Mouse (Mus musculus): ENCODE data around the gene Eras.
"Not testable (repeated sequence)": the region's sequence is repeated elsewhere in the genome, so short reads cannot be mapped to it uniquely, and the experiment has no call there.

The Eras gene

DNA sequence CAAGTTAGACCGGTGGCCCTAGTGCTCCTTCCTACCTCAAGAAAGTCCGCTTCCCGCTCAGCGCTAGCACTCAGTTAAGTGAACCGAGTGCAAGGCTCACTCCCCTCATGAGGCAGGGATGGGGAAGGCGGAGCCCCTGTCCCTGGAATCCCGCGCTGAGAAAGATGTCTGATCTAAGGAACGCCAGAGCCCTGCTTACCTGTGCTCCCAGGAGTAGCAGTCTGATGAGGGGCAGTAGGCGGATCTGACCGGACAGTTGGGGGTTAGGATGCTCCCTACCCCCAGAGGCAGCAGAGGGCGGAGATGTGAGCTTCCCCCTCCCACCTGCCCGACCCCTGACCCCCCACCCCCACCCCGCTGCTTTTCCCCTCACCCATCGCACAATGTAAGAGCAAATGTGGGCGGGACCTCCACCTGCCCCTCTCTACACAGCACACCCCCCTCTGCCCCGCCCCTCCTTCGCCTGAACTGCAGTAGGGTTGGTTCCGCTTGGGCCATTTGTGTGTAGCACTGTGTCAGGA is at the start of gene Eras:
TSS of gene Eras (minus strand) at position 338 of the 521 bp plus-strand sequence.
- DNase-seq (ENCODE audit: low spot score in 2 of 2): no peak

DNA sequence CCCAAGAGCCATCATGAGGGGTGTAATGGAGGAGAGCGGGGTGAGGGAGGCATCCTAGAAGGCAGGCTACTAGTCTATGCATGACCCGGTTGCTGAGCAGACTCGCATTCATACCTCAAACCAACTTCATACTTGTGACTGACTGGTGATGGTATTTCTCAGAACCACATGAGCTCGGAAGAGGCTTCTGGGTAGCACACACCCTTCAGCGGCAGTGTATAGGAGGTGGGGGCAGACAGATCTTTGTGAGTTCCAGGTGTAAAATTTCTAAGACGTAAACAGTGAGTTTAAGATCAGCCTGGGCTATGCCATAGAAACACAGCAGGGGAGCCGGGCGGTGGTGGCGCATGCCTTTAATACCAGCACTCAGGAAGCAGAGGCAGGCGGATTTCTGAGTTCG is 49.5 kb upstream of the Eras start, which contains the start of gene Gata1:
TSS of gene Gata1 (minus strand) at position 180 of the 400 bp plus-strand sequence.
- no peak for DNase-seq (ENCODE audit: low spot score in 2 of 2)

DNA sequence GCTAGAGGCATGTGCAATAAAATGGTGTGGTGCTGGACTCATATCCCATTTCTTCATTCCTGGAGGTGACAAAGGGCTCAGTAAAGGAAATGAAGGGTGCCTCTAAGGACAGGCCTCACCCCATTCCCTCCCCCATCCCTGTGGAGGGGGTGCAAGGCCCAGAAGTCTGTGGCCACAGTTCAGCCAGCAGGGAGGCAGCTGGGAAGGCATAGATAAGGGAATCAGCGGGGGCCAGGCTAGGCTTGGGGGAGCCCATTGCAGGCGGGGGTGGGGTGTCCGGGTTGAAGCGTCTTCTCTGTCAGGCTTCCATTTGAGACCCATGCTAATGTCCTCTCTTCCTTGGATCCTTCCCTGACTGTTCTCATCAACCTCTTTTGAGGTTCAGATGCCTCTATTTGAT is 42.9 kb upstream of the Eras start:
- DNase-seq (ENCODE audit: low spot score in 2 of 2): no peak

DNA sequence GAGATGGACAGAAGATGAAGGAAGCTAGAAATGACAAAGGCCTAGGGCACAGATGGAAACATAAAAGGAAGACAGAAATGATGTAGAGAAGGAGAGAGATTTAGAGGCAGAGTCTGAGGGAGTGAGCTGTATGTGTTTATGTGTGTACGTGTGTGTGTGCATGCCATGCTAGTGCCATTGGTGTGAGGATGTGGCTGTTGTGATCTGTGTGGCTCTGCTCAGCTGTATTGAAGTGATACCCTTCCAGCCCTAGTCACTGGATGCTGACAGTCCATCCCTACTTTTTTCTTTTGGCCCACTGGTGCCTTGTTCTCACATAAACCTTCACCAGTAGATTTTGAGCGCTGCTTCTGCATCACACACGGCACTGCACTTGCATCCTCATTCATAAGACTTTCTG is 40.5 kb upstream of the Eras start:
- DNase-seq (ENCODE audit: low spot score in 2 of 2): no peak

DNA sequence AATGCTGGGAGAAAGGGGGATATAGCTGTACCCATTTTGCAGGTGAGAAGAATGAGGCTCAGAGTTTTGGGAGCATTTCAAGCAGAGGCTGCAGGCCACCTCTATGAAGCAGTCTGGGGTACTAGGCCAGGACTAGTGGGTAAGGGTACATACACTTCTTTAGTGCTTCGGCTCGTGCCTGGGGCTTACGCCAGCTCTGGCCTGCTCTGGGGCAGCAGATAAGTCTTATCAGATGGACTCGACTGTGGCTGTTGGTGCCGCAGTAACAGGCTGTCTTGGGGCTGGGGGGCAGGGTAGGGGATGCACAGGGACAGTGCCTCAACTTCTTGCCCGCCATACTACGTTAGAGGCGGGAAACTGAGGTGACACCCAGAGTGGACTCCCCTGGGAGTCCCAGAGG is 39.8 kb upstream of the Eras start:
- no peak for DNase-seq (ENCODE audit: low spot score in 2 of 2)

DNA sequence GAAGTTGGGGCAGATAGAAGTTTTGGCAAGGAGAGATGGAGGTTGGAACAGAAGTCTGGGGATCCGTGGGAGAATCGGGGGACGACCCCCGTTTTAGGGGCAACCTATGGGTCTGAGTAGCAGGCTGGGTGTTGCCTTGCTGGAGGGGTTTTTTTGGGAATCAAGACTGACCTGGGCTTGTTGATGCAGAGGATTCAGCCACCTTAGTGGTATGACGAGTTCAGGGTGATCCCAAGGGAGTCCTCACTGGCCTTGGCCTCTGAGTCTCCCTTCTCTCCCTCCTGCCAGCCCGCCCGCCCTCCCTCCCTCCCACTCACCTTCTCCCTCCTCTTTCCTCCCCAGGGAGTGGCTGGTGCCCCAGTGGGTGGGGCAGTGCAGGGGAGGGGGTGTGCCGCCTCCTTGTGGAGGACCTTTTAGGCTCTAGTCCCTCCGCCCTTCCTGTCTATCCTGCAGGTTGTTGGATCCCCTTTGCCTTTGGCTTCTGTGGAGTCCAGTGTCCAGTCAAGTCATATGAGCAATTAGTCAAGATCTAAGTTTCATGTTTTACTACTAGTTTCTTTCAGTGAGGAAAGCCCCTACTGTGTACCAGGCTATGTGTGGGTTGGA is 39.3 kb upstream of the Eras start:
- DNase-seq (ENCODE audit: low spot score in 2 of 2): no peak

DNA sequence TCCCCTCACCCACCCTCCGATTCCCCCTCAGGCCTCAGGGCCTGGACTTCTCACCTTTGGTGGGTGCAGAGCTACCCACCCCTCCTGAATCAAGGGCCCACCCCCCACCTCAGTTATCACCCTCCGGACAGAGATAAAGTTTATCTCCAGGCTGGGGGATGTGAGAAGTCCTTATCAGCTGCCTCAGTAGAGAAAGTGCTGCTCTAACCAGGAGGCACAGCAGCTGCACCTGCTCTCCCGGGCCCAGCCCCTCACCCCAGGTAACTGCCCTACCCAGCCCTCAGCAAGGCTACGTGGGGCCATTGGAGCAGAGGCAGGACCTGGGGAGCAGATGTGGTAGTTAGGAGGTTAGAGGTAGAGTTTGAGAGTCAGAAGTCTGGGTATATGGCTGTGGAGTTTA is 37.8 kb upstream of the Eras start:
- DNase-seq (ENCODE audit: low spot score in 2 of 2): no peak

DNA sequence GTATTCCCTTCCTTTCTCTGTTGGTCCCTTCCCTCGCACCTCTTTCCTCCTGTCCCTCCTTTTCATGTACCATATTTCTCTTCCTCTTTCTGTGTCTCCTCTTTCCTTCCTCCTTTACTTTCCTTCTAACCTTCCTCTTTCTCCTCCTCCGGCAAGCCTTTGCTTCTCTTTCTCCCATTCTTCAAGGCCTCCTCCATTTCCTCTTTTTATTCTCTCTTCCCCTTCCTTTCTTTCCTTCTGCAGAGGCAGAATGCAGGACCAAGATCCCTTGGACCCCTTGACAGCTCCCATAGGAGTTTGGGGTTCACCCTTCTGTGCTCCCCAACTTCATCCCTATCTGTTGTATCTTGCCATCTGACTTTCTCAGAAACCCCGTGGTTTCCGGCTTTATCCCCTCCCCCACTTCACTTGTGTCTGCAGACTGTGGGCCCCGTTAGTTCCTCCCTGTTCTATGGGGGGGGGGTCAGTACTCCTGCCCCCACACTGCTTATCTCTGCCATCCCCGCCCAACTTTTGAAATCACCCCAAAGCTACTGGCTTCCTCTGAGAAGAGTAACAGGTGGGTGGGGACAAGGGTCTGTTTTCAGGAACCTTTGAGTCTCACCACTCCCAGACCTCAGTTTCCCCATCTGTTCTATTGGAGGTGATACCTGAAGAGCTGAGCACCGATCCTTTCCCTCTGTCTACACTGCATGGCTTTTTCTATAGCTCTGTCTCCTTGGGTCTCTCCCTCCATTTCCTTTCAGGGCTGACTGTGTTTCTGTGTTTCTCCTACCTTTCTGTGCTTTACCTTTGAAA is 35.6 kb upstream of the Eras start:
- no peak for DNase-seq (ENCODE audit: low spot score in 2 of 2)

DNA sequence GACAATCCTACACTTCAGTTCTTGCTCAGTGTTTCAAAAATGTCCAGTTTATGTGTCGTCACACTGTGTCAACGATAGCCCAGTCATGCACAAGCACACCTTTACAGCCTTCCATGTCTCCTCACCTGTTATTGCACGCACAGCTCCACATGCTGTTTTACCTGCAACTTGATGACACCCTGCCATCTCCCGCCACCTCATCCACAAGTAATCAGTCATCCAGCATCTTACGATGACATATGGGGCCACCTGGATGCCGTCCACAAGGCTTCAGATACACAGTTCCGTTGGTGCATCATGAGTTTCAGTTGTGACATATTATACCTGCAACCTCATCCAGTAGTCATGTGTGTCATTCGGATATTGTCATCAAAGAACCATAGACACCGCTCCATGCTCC is 30.5 kb upstream of the Eras start:
- DNase-seq (ENCODE audit: low spot score in 2 of 2): no peak

DNA sequence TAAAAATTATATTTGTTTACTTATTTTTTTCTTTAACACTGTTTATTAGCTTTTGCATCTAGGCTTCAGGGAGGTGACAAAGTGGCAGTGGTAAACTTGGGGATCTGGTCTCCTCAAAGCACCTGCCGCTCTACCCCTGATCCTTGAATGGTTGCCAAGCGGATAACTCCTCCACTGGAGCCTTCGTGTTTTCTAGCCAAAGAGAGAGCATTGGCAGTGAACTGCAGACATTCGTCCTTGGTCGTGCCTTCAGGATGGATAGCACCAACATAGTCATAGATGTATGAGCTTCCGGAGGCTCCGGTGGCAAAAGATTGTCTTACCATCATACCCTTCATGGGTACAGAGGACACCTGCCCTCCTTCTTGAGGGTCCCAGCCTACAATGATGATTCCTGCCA is 21.7 kb upstream of the Eras start:
- no peak for DNase-seq (ENCODE audit: low spot score in 2 of 2)

DNA sequence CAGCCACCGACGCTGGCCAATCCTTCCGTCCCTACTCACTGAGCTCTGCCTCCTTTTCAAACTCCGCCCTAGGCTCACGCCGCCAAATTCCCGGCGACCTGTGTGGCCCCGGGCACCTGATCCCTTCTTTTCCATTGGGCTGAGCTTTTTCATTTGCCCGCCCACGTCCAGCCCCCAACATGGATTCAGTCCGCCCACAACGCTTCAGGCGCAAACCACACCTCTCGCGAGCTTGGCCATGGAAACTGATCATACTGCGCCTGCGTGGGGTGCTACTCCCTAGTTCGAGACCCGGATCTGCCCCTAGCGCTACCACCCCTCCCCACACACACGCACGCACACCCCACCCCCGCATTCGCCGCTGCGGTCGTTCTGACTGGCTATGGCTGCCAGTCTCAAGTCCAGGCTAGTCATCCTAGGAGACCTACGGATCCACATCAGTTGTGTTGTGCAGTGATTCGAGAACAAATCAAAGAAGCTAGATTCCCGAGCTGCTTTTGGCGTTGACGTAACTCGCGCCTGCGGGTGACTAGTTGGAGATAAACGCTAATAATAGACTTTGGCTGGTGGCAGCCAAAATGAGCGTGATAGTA is 19.6 kb upstream of the Eras start:
- peak; percentile 81 to 89 for DNase-seq (ENCODE audit: low spot score in 2 of 2)

DNA sequence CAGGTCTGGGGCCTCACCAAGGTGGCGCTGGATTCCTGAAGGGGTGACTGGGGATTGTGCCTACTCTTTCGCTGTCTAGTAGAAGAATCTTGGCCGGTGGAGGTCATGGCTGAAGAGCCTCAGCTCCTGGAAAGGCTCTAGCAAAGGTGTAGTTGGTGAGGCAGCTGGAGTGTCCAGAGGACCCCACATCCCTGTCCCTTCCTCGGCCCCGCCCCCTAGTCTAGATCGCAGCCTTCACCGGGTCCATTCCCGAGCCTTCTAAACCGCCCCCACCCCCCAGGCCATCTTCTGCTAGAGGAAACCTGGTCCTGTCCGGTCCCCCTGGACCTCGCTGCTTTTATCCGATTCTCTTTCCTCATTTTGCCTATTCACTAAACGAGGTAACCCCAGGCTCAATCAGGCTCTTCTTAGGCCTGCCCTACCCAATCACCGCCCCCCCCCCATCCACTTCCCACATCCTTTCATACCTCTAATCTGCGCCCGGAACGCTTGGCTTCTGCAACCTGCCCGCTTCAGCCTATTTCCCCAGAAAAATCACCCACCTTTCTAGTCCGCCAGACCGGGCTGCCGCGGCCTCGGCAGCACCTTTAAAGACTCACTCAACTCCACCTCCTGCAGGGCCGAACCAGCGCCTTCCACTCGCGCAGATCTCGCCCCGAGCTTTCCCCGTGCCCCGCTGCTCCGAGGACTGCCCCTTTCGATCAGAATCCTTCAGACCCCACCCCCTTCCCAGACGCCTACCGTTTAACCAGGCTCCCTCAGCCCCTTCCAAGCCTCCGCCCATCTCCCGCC is 18.9 kb upstream of the Eras start, which contains the start of gene Hdac6:
TSS of gene Hdac6 (minus strand) at position 782 of the 792 bp plus-strand sequence.
- DNase-seq (ENCODE audit: low spot score in 2 of 2): no peak

DNA sequence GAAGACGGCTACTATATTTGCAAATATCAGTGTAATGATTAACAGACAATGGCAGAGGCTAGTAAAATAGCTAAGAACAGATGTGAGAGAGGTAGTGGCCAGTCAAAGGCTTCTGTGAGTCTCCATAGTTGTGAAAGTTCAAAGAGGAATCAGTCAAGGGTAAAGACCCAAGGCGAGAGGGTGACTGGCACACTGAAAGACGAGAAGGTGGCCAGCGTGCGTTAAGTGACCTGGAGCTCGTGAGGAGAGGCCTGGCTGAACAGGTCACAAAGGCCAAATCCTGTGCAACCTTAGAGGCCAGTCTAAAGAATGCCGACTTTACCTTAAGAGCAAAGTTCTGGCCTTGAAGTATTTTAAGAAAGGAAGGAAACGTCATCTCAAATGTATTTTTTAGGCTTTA is 17.2 kb upstream of the Eras start:
- DNase-seq (ENCODE audit: low spot score in 2 of 2): no peak

DNA sequence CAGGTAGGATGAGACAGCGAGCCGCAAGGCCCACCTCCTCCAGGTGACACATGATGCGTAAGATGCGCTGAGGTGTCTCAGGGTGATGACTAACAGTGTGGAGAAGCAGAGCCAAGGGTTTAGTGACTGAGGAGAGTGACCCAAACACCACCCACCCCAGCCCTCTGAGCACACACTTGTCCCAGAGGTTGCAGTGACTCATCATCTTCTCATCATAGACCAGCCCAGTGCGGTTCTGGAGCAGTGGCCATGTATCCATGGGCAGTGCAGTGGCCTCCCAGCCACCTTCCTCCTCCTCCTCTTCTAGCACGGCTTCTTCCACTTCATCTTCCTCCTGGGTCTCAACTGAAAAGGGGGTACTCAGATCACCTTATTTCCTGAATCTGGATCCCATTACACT is 9.3 kb upstream of the Eras start:
- DNase-seq (ENCODE audit: low spot score in 2 of 2): no peak

DNA sequence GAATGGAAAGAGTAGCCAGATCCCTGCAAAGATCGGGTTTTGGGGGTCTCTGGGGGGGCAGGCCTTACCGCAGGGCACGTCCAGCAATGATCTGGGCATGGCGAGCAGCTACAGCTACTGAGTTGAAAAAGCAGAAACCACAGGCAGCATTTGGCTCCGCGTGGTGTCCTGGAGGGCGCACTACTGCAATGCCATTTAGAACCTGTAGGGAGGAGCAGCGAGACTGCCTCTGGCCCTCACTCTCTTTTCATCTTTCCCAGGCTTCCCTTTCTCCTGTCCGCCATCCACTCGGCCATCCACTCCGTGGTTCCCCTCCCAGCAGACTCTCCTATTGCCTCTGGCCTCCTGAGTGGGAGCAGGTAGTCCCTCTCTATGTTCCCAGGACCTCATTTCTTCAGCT is 8.5 kb upstream of the Eras start:
- DNase-seq (ENCODE audit: low spot score in 2 of 2): no peak

DNA sequence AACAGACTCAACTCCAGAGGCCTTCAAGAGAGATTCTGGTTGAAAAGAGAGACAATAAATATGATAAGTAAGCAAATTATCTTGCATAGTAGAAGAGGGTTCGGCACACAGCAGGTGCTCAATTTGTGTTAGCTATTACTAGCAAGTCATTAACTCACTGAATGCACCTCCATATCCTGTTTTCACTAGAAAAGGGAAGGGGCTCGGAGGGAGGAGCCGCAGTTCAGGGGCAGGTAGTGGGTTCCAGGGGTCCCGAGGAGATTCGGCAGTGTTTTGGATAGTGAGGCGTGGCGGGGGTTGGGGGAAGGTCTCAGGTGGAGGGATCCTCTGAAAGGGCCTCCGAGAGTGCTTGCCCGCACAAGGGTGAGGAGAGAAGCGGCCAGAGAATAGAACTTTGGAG is 1.3 kb downstream of the Eras start:
- DNase-seq (ENCODE audit: low spot score in 2 of 2): no peak

DNA sequence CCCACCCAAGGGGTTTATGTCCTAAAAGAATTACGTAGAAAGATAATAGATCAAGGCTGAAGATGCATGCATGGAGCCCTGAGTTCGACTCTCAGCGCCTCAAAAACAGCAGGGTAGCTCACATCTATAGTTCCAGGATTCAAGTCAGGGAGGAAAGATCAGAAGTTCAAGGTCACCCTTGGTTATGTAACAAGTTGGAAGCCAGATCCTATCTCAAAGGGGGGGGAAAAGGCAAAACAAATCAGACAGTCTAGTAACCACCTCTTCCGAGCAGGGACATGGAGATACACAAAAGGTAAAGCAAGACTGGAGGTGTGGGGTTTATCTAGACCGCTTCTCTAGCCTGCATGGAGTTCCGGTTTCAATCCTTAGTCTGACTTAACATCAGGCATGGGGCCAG is 2.1 kb downstream of the Eras start:
- DNase-seq (ENCODE audit: low spot score in 2 of 2): no peak

DNA sequence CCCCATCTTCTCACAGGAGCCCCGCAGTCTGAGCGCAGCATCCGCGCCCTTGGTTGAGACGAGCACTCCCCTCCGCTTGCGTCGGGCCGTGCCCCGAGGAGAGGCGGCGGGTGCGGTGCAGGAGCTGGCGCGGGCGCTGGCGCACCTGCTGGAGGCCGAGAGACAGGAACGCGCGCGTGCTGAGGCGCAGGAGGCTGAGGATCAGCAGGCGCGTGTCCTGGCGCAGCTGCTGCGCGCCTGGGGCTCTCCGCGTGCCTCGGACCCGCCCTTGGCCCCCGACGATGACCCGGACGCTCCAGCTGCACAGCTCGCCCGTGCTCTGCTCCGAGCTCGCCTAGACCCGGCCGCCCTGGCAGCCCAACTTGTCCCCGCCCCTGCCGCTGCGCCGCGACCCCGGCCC is 6.4 kb downstream of the Eras start:
- no peak for DNase-seq (ENCODE audit: low spot score in 2 of 2)

DNA sequence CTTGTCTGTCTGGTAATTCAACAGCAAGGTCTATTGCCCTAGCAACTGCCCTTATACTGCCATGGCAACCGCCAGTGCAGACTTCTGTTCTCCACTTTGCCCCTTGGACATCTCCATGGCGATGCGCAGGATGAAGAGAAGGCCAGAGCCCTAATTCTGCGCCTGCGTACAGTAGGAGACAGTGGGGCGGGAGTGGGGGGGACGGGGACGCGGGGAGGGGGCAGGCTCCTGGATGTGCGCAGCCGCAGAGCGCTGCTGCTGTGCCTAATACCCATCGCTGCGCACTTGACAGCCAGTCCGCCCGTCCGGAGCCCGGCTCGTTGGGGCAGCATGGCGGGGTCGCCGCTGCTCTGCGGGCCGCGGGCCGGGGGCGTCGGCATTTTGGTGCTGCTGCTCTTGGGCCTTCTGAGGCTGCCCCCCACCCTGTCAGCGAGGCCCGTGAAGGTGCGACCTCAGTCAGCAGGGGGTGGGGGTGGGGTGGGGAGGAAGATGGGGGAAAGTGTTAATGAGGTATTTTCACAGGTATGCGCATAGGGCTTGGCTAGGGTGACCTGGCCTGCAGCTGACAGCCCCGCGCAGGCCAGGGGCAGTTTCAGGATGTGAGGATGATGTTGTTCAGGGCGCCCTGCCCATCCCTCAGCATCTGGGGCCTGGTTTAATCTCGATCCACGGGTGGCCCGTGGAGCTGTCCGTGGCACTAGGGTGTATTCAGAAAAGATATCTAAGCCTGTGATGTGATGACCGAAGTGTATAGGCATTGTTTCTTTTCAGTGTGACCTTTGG is 8.6 kb downstream of the Eras start, which contains the start of gene Pcsk1n:
TSS of gene Pcsk1n (plus strand) at position 222 of the 783 bp plus-strand sequence.
- no peak for DNase-seq (ENCODE audit: low spot score in 2 of 2)

DNA sequence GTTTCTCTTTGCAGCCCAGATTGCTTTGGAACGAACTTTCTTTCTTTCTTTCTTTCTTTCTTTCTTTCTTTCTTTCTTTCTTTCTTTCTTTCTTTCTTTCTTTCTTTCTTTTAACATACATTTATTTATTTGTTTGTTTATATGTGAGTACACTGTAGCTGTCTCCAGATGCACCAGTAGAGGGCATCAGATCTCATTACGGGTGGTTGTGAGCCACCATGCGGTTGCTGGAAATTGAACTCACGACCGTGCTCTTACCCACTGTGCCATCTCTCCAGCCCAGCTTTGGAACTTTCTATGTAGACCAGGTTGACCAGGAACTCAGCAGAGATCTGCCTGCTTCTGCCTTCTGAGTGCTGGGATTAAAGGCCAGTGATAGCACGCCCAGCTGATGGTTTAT is 10.4 kb downstream of the Eras start:
- DNase-seq (ENCODE audit: low spot score in 2 of 2): not testable (repeated sequence)

DNA sequence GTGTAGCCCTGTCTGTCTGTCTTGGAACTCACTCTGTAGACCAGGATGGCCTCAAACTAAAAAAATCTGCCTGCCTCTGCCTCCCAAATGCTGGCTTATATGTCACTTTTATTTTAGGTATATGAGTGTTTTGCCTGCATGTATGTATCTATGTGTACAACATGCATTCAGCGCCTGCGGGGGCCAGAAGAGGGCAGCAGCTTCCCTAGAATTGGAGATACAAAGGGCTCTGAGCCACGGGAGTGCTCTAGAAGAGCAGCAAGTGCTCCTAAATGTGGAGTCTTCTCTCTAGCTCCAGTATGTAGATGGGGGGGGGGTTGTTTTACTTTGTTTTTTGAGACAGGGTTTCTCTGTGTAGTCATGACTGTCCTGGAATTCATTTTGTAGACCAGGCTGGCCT is 12.7 kb downstream of the Eras start:
- DNase-seq (ENCODE audit: low spot score in 2 of 2): peak; percentile 12 to 24
